Mouse (Mus musculus) B cell, adult 2 months (primary cell): Measurements from ENCODE around the gene Adora2b.
A peak's percentile ranks its signal among the peaks of the same experiment; 100 is the strongest.

Source experiments
- DNase-seq, 2 experiments: peaks; one replicate each; pipeline ENCODE4 v3.0.0; 2022

Gene Adora2b

GRCm38 (mm10) chr11:62248401-62249244, at the start of gene Adora2b:
Gene Adora2b, plus strand, starts transcription at chr11:62248984.
- peak; percentile 47 to 53 for DNase-seq

DNA sequence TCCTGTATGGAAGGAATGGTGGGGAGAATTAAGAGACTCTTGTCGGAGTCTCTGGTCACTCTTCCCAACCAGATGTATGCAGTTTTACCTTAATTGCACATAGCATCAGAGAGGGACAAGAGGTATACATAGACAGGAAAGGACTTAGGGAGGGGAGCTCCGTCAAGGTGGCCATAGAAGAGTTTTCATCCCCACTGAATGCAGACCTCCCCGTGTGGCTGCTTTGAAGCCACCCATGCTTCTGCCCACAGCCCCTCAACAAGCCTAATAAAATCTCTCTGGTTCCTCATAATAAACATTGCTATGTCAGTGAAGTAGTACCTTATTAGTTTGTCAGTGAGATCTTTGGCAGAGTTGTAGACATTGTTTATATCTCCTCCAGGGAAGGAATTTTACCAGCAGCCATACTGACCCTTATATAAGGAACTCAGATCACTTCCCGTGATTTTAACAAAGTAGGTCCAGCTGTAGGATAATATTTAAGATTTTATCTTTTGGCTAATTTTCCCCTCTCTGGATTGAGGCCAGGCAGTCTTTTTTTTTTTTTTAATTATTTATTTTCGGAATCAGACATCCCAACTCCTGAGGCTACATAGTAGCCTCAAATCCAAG, 47.8 kb upstream of the Adora2b start:
- no peak for DNase-seq

DNA sequence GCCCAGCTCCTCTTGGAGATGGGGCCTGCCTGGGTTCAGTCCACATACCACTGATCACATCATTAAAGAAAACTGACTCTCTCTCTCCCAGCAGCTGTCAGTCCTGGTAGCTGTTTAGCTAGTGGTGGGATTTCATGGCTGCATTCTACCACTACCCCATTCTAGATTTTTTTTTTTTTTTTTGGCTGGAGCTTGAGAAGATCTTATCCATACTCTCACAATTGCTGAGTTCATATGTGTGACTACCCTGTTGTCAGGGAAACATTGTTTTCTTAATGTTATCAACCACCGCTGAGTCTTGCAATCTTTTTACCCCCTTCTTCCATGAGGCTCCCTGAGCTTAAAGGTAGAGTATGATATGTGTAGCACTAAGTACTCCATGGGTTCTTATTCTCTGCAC, 46.1 kb upstream of the Adora2b start:
- DNase-seq, result no peak

DNA sequence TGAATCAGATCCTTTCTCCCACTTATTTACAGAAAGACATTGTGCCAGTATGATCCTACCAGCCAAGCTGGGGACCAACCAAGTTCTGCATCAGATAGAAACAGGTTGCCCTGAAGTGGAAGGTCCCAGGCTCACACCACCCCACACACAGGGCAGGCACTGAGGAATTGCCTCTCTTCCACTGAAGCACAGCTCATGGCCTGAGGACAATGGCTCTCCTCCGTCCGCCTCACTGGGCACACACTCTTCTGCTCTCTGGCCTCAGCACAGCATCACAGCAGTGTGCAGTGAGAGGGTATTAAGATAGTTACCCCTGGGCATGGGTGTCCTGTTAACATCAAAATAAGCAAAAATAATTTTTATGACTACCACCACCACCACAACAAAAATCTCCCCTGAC, 39.7 kb upstream of the Adora2b start:
- no peak for DNase-seq

DNA sequence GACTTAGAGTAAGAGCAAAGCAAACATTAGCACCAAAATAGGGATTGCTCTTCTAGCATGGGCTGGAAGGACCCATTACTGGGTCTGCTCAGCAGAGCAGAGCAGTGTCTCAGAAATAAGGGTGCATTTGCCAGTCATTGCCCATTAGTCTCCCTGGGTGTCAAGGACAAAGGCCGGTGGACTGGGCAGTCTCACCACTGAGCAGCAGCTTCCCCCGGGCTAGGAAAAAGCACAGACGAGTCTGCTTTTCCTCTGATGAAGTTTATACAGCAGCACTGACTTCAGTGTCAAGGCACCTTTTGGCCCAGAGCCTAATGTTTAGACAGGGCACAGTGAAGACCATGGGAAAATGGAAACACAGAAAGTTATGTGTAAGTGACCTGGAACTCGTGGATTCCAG, 38.9 kb upstream of the Adora2b start:
- no peak for DNase-seq

DNA sequence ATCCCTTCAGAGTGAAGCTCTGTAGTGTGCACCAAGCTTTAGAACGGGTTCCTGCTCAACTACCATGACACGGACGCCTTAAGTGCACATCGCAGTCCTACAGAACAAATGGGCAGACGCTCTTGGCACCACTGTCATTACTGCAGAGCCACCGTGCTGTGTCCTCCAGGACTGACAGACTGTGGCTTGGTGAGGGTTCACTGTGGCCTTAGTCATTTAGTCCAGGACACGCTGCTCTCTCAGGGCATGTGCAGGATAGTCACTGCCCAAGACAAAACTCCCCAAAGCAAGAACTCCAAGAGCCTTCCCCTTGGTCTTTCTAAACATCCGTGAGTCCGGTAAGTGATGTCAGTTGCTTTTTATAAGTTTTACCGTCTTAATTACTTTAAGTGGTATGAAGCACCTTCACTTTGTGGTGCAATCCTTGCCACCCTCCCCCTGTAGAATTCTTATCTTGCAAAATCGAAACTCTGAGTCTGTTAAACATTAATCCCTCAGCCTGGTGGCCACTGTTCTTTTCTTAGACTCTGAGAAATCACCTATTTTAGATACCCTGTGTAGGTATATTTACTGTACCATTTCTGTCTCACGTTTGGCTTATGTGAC, 35.3 kb upstream of the Adora2b start:
- no peak for DNase-seq

DNA sequence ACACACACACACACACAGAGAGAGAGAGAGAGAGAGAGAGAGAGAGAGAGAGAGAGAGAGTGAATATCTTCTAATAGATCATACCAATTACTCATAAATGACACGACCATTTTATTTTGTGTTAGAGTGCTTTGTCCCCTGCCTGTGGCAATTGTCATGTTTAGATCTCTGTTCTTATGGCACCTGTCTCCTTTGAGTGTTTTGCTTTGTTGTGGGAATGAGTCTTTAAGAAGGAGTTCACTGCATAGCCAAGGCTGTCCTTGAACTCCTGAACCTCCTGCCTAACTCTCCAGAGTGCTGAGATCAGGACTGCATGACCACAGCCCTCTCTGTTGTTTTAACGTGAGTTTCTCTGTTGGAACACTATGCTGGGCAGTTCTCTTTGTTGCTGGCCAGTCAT, 33.7 kb upstream of the Adora2b start:
- DNase-seq, result no peak

DNA sequence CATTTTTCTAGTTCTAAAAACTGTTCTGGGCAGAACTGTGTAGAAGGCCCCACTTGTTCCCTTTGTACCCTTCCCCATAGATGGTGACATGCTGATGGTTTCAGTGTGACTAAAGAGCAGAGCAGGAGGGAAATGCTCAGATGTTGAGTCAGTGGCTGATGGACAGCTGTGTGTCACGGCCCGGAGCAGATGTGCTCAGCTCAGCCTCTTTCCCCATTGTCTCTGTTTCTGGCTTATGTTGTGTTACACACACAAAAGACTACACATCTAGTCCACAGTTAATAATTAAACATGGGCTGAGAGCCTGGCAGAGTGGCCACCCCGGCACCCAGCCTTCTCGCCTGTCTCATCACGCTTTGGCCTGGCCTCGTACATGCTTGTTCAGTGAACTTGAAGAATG, 31.0 kb upstream of the Adora2b start:
- DNase-seq, result no peak

- DNase-seq, result no peak
Measured at GRCm38 (mm10) chr11:62220756-62221510, 27.9 kb upstream of the Adora2b start.

- DNase-seq, result no peak
Measured at GRCm38 (mm10) chr11:62223416-62223815, 25.4 kb upstream of the Adora2b start.

DNA sequence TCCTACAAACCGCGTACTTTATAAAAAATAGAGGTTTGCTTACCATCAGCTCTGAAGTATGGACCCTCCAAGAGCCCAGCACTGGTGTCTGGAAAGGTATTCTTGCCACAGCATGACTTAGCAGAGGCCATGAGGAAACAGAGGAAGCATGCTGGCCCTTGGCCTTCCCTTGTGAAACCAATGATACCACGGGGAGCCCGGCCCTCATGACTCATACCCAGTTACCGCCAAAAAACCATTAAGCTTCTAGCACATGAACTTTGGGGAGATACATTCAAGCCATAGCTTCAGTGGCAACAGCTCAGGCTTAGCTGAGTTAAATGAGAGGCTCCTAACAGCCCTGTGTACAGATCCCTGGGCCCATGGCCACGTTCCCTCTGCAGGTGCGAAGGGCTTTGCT, 24.8 kb upstream of the Adora2b start:
- no peak for DNase-seq

DNA sequence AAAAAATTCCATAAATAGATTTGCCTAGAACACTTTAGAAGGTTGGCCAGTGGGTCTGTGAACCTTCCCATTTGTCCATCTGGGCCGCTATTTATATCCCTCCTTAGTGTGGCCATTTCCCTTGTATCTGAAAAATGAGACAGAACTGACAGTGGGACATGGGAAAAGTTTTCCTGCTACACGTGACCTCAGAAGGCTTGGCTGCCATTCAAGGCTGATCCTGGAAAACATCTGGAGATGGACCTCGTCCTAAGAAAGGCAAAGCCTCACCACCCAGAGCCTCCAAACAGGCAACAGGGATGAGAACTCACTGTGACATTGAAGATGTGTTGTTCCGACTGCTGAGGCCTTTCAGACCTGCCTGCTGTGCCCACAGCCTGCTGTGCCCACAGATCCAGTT, 24.0 kb upstream of the Adora2b start:
- no peak for DNase-seq

- DNase-seq, result no peak
Measured at GRCm38 (mm10) chr11:62240631-62241261, 8.0 kb upstream of the Adora2b start.

DNA sequence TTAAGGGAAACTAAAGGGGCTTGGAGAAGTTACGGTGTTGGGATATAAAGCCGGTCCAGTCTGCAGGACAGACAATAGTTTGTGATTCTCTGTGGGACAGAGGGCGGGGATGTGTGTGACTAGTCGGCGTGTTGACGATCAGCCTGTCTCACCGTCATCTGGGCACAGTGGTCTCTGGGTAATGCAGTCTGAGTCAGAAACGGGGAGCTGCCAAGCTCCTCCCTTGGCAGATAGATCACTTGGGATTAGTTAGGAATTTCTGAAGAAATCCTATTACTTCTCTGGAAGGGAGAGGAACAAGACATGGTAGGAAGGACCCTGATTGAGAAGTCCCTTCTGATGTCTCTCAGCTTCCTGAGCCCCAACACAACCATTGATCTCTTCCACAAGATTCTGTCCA, 4.9 kb upstream of the Adora2b start:
- DNase-seq, result no peak

GRCm38 (mm10) chr11:62244471-62244870, 4.3 kb upstream of the Adora2b start:
- DNase-seq, result no peak

- no peak for DNase-seq
Measured at GRCm38 (mm10) chr11:62247759-62248400, 904 bp upstream of the Adora2b start.

- DNase-seq, result peak; percentile 5 to 12
Measured at GRCm38 (mm10) chr11:62249266-62250037, 668 bp downstream of the Adora2b start.

DNA sequence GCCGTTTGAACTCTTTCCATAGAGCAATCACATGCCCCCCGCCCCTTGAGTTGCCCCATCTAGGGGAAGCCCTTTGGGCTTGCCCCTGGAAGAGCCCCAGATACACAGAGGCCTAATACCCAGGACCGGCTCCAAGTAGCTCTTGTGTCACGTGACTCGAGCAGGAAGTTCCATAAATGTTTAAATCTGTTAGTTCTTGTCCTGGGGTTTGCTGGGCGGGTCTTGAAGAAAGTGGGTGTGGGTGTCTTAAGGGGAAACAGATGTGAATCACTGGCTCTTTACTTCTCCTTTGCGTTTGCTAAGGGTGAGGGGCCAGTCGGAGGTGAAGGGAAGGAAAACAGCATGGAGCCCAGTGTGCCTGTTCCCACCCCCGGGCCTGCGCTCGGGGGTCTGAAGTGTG, 2.3 kb downstream of the Adora2b start:
- peak in 1 of 2 experiments; percentile 9 for DNase-seq

DNA sequence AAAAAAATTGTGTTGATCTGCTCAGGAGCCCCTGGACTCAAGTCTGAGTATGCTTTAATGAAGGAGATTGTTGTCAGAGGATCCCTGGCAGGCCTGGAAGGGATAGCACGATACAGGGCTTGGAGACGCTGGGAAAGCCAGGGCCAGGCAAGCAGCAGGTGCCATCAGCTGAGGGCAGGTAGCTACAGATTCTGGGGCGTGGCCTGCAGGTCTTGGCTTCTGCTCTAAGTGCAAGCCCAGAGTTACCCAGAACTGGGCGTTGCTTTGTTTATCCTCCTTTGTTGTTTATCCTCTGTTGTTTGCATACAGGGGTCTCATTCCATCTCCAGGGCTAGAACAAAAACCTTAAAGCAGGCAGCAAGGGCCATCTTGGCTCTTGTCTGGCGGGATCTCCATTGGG, 4.6 kb downstream of the Adora2b start:
- DNase-seq, result no peak

GRCm38 (mm10) chr11:62259214-62259613, 10.4 kb downstream of the Adora2b start:
- no peak for DNase-seq

DNA sequence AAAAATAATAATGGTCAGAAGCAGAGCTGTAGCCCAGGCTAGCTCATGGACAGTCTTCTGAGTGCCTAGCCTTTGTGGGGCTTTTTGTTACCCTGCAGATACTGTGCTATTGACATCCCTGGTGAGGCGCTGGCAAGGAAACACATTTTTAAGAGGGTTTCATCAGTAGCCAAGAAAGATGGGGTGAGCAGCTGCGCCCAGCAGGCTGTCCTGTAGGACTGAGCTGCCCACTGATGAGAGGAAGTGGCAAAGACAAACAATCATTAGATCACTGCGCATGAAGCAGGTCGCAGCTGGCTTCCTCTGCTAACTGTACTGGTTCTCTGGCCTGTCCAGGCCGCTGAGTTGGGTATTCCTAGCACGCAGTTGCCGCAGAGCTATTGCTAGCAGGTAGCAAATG, 14.8 kb downstream of the Adora2b start:
- DNase-seq, result no peak

- no peak for DNase-seq
Measured at GRCm38 (mm10) chr11:62264018-62264417, 15.2 kb downstream of the Adora2b start.
